Mouse (Mus musculus): Measurements from ENCODE around the gene Vmn1r174.

- TF ChIP-seq POLR2A (IDR thresholded peaks at IDR 0.05; ENCODE audit: extremely low read depth, insufficient read depth, low read length) = no peak
- no peak for TF ChIP-seq CTCF (IDR thresholded peaks at IDR 0.05; ENCODE audit: extremely low read depth, insufficient read depth, low read length)
These were observed 32.5 kb downstream of the Vmn1r174 start for GRCm38 (mm10) chr7:23784526-23784925.
